Mouse (Mus musculus) forebrain, embryonic 10.5 days (tissue): ENCODE measurements around the gene Malsu1. TPM values are rescaled to one million over a fixed set of nuclear protein-coding genes. Genes with fewer than 3 reads are reported as not detected.

Experiments
- DNase-seq: peaks from one replicate; pipeline ENCODE4 v3.0.0-alpha.2; 2017; ENCODE audit warnings: low spot score; ENCODE audit errors: extremely low spot score
- H3K27ac ChIP-seq: fragments of 300-500 bp; sonication (generic); 2 replicates; pipeline ENCODE4 v1.5.1; 2016; ENCODE audit warnings: mild to moderate bottlenecking
- H3K27me3 ChIP-seq: fragments of 300-500 bp; sonication (generic); 2 replicates; pipeline ENCODE4 v1.6.1; 2016; ENCODE audit warnings: mild to moderate bottlenecking; ENCODE audit not compliant: poor library complexity, severe bottlenecking
- H3K36me3 ChIP-seq: fragments of 300-500 bp; sonication (generic); replicated peaks from 2 replicates; pipeline ENCODE4 v1.6.1; 2016; ENCODE audit warnings: mild to moderate bottlenecking, moderate library complexity
- H3K4me1 ChIP-seq: fragments of 300-500 bp; sonication (generic); 2 replicates; pipeline ENCODE4 v1.6.1; 2016
- H3K4me3 ChIP-seq: fragments of 300-500 bp; sonication (generic); 2 replicates; pipeline ENCODE4 v1.5.1; 2016; ENCODE audit warnings: mild to moderate bottlenecking, moderate library complexity
- H3K9me3 ChIP-seq: fragments of 300-500 bp; sonication (generic); 2 replicates; pipeline ENCODE4 v1.6.1; 2016; ENCODE audit warnings: mild to moderate bottlenecking, moderate library complexity
- WGBS: fragments of 180-500 bp; shearing (Covaris S2); methylation state at CpG from one replicate; pipeline ENCODE4 v1.1.7; 2016; 5-methylcytosine and 5-hydroxymethylcytosine counted together
- polyA plus RNA-seq: library from polyadenylated mRNA; unstranded; fragments of >200 nt; fragmentation: Nextera tagmentation; extraction: Ambion mirVana; gene quantifications from 2 replicates; pipeline ENCODE4 v1.2.1, GENCODE M21; 2016

The Malsu1 gene
- polyA plus RNA-seq = 71.4 and 71.9 TPM in 2 replicates

DNA sequence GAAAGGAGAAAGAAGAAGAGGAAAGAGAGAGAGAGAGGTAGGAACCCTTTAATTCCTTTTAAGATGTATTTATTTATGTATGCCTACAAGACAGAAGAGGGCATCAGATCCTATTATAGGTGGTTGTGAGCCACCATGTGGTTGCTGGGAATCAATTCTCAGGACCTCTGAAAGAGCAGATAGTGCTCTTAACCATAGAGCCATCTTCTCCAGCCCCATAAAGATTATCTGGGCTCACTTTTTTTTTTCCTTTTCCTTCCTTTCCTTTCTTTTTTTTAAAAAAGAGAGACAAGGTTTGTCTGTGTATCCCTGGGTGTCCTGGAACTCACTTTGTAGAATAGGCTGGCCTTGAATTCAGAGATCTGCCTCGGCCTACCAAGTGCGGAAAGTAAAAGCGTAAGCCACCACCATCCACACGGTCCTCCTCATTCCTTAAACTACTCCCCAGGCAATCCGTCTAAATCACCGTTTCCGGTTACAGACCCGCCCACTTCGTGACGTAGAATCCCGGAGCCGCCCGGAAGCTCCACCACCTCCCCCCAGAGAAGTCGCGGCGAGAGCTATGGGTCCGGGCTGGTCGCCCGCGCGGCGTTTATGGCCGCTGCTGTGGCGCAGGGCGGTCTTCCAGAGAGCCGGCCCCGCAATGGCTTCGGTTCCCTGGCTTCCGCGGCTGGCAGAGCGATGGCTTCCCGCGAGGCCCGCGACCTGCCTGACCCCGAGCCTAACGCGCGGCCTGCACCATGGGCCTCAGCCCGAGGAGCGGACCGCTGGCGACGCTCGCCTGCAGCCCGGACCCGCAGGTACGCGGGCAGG is at the start of gene Malsu1:
Gene Malsu1 (plus strand): TSS at position 492 of the 813 bp plus-strand sequence.
- H3K4me3 ChIP-seq = peak within 1 kb of the TSS; percentile 97
- peak; percentile 96 for DNase-seq
- peaks cover 9% of the 10 kb centered on the region; the same call in 1 of the 2 replicates for H3K36me3 ChIP-seq
- peak within 1 kb of the TSS; percentile 92 for H3K27ac ChIP-seq
- under 1% methylated on average over 49 of the region's 49 CpGs for WGBS
- H3K9me3 ChIP-seq = no peaks in the 10 kb centered on the region
- H3K27me3 ChIP-seq = no peaks in the 10 kb centered on the region
- peaks cover 22% of the 10 kb centered on the region for H3K4me1 ChIP-seq

GRCm38 (mm10) chr6:49025290-49025689 is 48.3 kb upstream of the Malsu1 start:
- no peaks in the 10 kb centered on the region for H3K27me3 ChIP-seq
- H3K36me3 ChIP-seq = no peaks in the 10 kb centered on the region
- DNase-seq = no peak
- H3K9me3 ChIP-seq = no peaks in the 10 kb centered on the region
- no peak overlapping the region for H3K4me3 ChIP-seq
- H3K4me1 ChIP-seq = peaks cover 41% of the 10 kb centered on the region
- WGBS = 87% methylated on average over 7 of the region's 7 CpGs
- H3K27ac ChIP-seq = no peak overlapping the region

GRCm38 (mm10) chr6:49026496-49026895 is 47.1 kb upstream of the Malsu1 start:
- no peaks in the 10 kb centered on the region for H3K9me3 ChIP-seq
- H3K36me3 ChIP-seq = no peaks in the 10 kb centered on the region
- 86% methylated on average over 5 of the region's 5 CpGs for WGBS
- no peaks in the 10 kb centered on the region for H3K27me3 ChIP-seq
- no peak overlapping the region for H3K27ac ChIP-seq
- peaks cover 29% of the 10 kb centered on the region for H3K4me1 ChIP-seq
- H3K4me3 ChIP-seq = no peak overlapping the region
- no peak for DNase-seq

DNA sequence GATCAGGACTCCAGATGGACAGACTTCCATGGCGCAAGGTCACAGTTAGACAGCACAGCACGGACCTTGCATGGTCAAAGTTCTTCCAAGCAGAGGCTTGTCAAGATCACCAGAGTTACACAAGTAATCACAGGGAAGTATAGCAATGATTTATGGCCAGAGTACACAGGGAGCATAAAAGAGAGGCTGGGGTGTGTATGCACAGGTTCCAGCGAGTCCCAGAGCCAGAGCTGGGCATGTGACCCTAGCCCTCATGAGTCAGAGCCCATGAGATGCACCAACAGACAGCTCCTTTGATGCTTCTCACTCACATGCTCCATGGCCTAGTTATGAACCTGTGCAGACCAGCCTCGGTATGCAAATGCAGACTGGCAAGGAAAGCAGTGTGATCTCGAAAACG is 45.6 kb upstream of the Malsu1 start:
- Histone ChIP-seq H3K27me3 (no peaks in the 10 kb centered on the region), H3K9me3 (no peaks in the 10 kb centered on the region), H3K4me3 (no peak overlapping the region), H3K4me1 (peaks cover 30% of the 10 kb centered on the region), H3K27ac (no peak overlapping the region), H3K36me3 (no peaks in the 10 kb centered on the region)
- no peak for DNase-seq
- 92% methylated on average over 6 of the region's 6 CpGs for WGBS

DNA sequence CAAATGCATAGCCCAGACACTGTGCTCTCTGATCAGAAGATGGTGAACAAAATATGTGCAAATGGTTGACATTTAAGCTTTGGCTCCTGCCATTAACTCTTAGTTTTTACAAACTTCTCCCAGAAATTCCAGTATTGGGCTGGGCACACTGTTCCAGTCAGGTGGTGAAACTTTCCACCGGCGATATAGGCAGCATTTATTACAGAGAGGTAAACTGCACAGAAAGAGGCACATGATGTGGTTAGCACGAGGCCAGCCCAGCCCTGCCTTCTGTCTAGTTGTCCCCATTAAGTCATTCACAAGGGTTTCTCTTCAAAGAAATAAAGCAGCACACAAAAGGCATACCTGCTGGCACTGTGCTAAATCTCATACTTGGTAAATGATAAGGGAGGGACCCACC is 44.9 kb upstream of the Malsu1 start:
- no peak for DNase-seq
- H3K9me3 ChIP-seq = no peaks in the 10 kb centered on the region
- peaks cover 30% of the 10 kb centered on the region for H3K4me1 ChIP-seq
- H3K36me3 ChIP-seq = no peaks in the 10 kb centered on the region
- H3K27me3 ChIP-seq = no peaks in the 10 kb centered on the region
- 88% methylated on average over 3 of the region's 3 CpGs for WGBS
- no peak overlapping the region for H3K27ac ChIP-seq
- H3K4me3 ChIP-seq = no peak overlapping the region

DNA sequence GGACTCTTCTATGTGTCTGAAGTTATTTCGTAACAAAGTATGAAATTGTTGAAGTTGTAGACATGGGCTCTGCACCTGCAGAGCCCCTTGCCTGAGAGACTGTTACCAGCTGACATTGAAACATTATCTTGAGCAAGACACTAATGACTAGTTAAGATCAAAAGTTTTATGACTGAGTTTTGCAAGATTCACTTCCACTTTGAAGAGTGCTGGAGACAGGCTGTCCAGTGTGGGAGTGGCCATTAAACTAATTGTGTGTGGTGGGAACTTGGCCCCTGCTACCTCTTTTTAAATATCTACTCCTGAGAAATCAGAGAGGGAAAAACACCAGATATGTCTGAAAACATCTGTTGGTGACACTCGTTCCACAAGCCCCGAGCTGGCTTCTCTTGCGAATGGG is 42.4 kb upstream of the Malsu1 start:
- H3K9me3 ChIP-seq = no peaks in the 10 kb centered on the region
- H3K27ac ChIP-seq = no peak overlapping the region
- peaks cover 18% of the 10 kb centered on the region for H3K4me1 ChIP-seq
- peaks cover 10% of the 10 kb centered on the region for H3K27me3 ChIP-seq
- no peaks in the 10 kb centered on the region for H3K36me3 ChIP-seq
- 90% methylated on average over 4 of the region's 4 CpGs for WGBS
- no peak for DNase-seq
- H3K4me3 ChIP-seq = no peak overlapping the region

GRCm38 (mm10) chr6:49032783-49033182 is 40.8 kb upstream of the Malsu1 start:
- 70% methylated on average over 4 of the region's 4 CpGs for WGBS
- H3K27ac ChIP-seq = no peak overlapping the region
- no peak overlapping the region for H3K4me3 ChIP-seq
- H3K9me3 ChIP-seq = no peaks in the 10 kb centered on the region
- peaks cover 26% of the 10 kb centered on the region for H3K27me3 ChIP-seq
- peaks cover 30% of the 10 kb centered on the region for H3K4me1 ChIP-seq
- no peaks in the 10 kb centered on the region for H3K36me3 ChIP-seq
- DNase-seq = no peak

- Histone ChIP-seq H3K27ac (0 out of 2 replicates have a peak within 1 kb of the TSS, but pooled peaks have one; percentile 40), H3K27me3 (peaks cover 33% of the 10 kb centered on the region), H3K4me3 (peak within 1 kb of the TSS; percentile 14), H3K4me1 (peaks cover 32% of the 10 kb centered on the region), H3K9me3 (no peaks in the 10 kb centered on the region), H3K36me3 (no peaks in the 10 kb centered on the region)
- DNase-seq = no peak
- WGBS = 43% methylated on average over 28 of the region's 28 CpGs
Measured at GRCm38 (mm10) chr6:49036275-49037267, 37.0 kb upstream of the Malsu1 start, which contains the start of gene Gpnmb. Gene Gpnmb, plus strand, starts transcription at chr6:49036546.

DNA sequence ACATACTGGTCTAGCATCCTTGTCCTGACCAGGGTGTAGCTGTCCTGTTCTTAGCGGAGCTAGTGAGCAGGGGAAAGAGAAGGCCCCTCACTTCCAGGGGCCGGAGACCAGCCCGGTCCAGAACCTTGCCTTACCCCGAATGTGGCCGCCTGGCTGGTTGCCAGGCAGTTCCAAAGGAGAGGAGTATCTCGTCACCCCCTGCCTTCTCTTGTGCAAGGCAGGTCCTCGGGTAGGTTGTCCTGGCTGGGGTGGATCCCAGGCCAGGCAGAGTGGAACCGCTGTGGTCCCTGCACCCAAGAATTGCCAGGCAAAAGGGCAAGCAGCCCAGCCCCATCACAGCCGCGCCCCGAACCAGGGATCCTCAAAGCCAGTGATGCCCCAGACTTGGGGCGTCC is 36.3 kb upstream of the Malsu1 start:
- no peak overlapping the region for H3K27ac ChIP-seq
- H3K36me3 ChIP-seq = no peaks in the 10 kb centered on the region
- DNase-seq = no peak
- H3K4me1 ChIP-seq = peaks cover 26% of the 10 kb centered on the region
- no peaks in the 10 kb centered on the region for H3K9me3 ChIP-seq
- no peak overlapping the region for H3K4me3 ChIP-seq
- WGBS = 71% methylated on average over 12 of the region's 12 CpGs
- H3K27me3 ChIP-seq = peaks cover 33% of the 10 kb centered on the region

DNA sequence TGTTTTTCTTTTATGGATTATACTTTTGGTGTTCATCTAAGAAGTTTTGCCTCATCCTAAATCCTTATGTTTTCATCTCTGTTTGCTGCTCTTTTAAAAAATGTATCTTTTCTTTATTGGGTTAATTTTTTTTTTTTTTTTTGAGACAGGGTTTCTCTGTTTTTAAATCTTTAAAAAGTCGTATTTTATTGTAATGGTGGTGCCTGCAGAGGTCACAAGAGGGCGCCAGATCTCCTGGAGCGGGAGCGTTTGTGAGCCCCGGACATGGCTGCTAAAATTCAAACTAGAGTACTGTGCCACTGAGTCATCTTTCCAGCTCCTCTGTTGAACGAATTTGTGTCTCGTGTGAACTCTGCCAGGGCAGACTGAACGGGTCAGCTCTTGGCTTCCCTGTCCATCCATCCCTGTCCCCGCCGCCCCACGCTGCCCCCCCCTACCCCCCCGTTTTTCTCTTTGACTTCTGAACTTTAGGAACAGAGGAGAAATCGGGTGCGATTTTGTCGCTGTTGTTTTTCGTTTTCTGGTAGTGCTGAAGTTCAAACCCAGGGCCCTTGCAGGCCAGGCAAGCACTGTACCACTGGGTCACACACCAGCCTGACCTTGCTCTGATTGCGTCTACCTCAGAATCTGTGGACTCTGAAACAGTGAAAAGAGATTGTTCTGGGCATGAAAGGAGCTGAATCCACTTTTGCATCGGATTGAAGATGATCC is 34.0 kb upstream of the Malsu1 start:
- Histone ChIP-seq H3K4me1 (peaks cover 19% of the 10 kb centered on the region), H3K27me3 (peaks cover 33% of the 10 kb centered on the region), H3K9me3 (no peaks in the 10 kb centered on the region), H3K36me3 (no peaks in the 10 kb centered on the region), H3K27ac (peak overlapping the region; percentile 83), H3K4me3 (peak overlapping the region; percentile 46)
- WGBS = 16% methylated on average over 18 of the region's 18 CpGs
- DNase-seq = peak; percentile 52

DNA sequence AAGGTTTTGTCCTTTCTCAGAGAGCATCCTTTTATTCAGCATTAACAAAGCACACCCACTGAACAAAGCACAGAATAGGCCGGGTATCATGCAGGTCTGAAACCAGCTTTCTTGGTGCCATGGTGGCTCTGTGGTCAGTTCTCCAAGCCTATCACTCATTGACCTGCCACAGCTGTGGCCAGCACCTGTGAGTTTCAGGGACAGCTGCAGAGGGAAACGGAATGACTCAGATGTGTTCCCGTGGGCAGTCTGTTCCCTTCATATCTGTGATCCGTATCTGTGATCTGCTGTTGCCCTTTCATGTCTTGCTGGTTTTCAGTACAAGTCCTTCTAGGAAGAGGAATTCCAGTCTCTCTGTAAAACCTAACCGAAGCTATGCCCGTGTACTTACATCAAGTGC is 27.1 kb upstream of the Malsu1 start:
- DNase-seq = no peak
- H3K9me3 ChIP-seq = no peaks in the 10 kb centered on the region

GRCm38 (mm10) chr6:49046976-49047375 is 26.6 kb upstream of the Malsu1 start:
- Histone ChIP-seq H3K27ac (no peak overlapping the region), H3K36me3 (no peaks in the 10 kb centered on the region), H3K4me3 (no peak overlapping the region), H3K27me3 (peaks cover 32% of the 10 kb centered on the region), H3K4me1 (peaks cover 29% of the 10 kb centered on the region), H3K9me3 (no peaks in the 10 kb centered on the region)
- WGBS = 81% methylated on average over 8 of the region's 8 CpGs
- DNase-seq = no peak

More for the DNA sequence above, 27.1 kb upstream of the Malsu1 start:
- peaks cover 25% of the 10 kb centered on the region for H3K4me1 ChIP-seq
- peaks cover 28% of the 10 kb centered on the region for H3K27me3 ChIP-seq
- no peaks in the 10 kb centered on the region for H3K36me3 ChIP-seq
- no peak overlapping the region for H3K4me3 ChIP-seq
- no peak overlapping the region for H3K27ac ChIP-seq
- WGBS = 84% methylated on average over 6 of the region's 6 CpGs
